Mouse (Mus musculus) forebrain, postnatal 0 days (tissue): ENCODE measurements around the gene Eif4h. TPM values are rescaled to one million over a fixed set of nuclear protein-coding genes. Genes with fewer than 3 reads are reported as not detected.

Experiments
- ATAC-seq: fragments of 200-750 bp; cut with Nextera tagmentation; 2 replicates; pipeline ENCODE4 v1.8.0; 2017; ENCODE audit warnings: mild to moderate bottlenecking, moderate library complexity
- DNase-seq: peaks from one replicate; pipeline ENCODE4 v3.0.0-alpha.2; 2015
- H3K27ac ChIP-seq: fragments of 300-500 bp; sonication (generic); 2 replicates; pipeline ENCODE4 v1.5.1; 2014; ENCODE audit warnings: low read depth, mild to moderate bottlenecking, antibody characterized with exemption, low read length, moderate library complexity, mixed read lengths
- H3K27me3 ChIP-seq: fragments of 300-500 bp; sonication (generic); 2 replicates; pipeline ENCODE4 v1.6.1; 2014; ENCODE audit warnings: mild to moderate bottlenecking, low read length, mixed read lengths; ENCODE audit not compliant: insufficient read depth
- H3K36me3 ChIP-seq: fragments of 300-500 bp; sonication (generic); 2 replicates; pipeline ENCODE4 v1.6.1; 2014; ENCODE audit warnings: mild to moderate bottlenecking, moderate library complexity; ENCODE audit not compliant: insufficient read depth
- H3K4me1 ChIP-seq: fragments of 300-500 bp; sonication (generic); 2 replicates; pipeline ENCODE4 v1.6.1; 2014; ENCODE audit warnings: antibody characterized with exemption; ENCODE audit not compliant: insufficient read depth
- H3K4me2 ChIP-seq: fragments of 300-500 bp; sonication (generic); 2 replicates; pipeline ENCODE4 v1.6.1; 2014; ENCODE audit warnings: low read depth, mild to moderate bottlenecking, moderate library complexity
- H3K4me3 ChIP-seq: fragments of 300-500 bp; sonication (generic); 2 replicates; pipeline ENCODE4 v1.5.1; 2014; ENCODE audit warnings: low read depth, low read length, mixed read lengths
- H3K9ac ChIP-seq: fragments of 300-500 bp; sonication (generic); 2 replicates; pipeline ENCODE4 v1.6.1; 2014; ENCODE audit warnings: mild to moderate bottlenecking
- H3K9me3 ChIP-seq: fragments of 300-500 bp; sonication (generic); 2 replicates; pipeline ENCODE4 v1.6.1; 2016; ENCODE audit warnings: low read length
- CTCF ChIP-seq: sonication (generic); IDR thresholded peaks from 2 replicates; pipeline ENCODE4 v1.5.1; 2016; ENCODE audit warnings: antibody characterized with exemption, control low read depth, low read depth
- WGBS: fragments of 180-500 bp; shearing (Covaris S2); extraction: QIAGEN DNeasy Blood & Tissue Kit; methylation state at CpG from one replicate; pipeline ENCODE4 v1.1.7; 2014; 5-methylcytosine and 5-hydroxymethylcytosine counted together
- polyA plus RNA-seq: library from polyadenylated mRNA; unstranded; fragments of >200 nt; fragmentation: Nextera tagmentation; extraction: Ambion mirVana; gene quantifications from 2 replicates; pipeline ENCODE4 v1.2.1, GENCODE M21; 2015
- total RNA-seq: library from RNA; depleted of rRNA; stranded (reverse); fragments of >200 nt; gene quantifications from 2 replicates; pipeline ENCODE4 v1.2.3, GENCODE M21; 2014

Gene Eif4h
- total and polyA plus RNA-seq, 2 experiments from 2014 or later: 343 to 525 TPM

- no peak for TF ChIP-seq CTCF
- Histone ChIP-seq H3K9me3 (no peaks in the 10 kb centered on the region), H3K4me3 (no peak overlapping the region), H3K36me3 (peaks cover 36% of the 10 kb centered on the region), H3K27ac (no peak overlapping the region), H3K4me2 (no peak overlapping the region), H3K27me3 (no peaks in the 10 kb centered on the region), H3K9ac (no peak overlapping the region), H3K4me1 (0 out of 2 replicates have a peak, but pooled peaks cover 10% of the 10 kb centered on the region)
- no peak for ATAC-seq
- DNase-seq: no peak
- WGBS: 87% methylated on average over 6 of the region's 6 CpGs
These were observed 33.3 kb upstream of the Eif4h start for GRCm38 (mm10) chr5:134672611-134673010.

DNA sequence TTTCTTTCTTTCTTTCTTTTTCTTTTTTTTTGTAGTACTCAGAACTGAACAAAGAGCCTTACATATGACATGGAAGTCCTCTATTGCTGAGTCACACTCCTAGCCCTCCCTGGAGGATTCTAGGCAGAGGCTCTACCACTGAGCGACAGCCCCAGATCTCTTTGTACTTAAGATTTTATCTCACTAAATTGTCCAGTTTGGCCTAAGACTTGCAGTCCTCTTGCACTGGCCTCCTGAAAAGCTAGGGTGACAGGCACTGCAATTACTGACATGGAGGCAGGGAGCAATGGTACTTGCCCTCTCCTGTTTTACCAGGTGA lies 32.9 kb upstream of the Eif4h start:
- WGBS: 88% methylated on average over 1 of the region's 1 CpGs
- Histone ChIP-seq H3K27me3 (no peaks in the 10 kb centered on the region), H3K27ac (no peak overlapping the region), H3K4me3 (no peak overlapping the region), H3K36me3 (peaks cover 40% of the 10 kb centered on the region), H3K9me3 (no peaks in the 10 kb centered on the region), H3K4me2 (no peak overlapping the region), H3K4me1 (0 out of 2 replicates have a peak, but pooled peaks cover 10% of the 10 kb centered on the region), H3K9ac (no peak overlapping the region)
- TF ChIP-seq CTCF: no peak
- ATAC-seq: no peak
- no peak for DNase-seq

GRCm38 (mm10) chr5:134671335-134672197 lies 32.3 kb upstream of the Eif4h start:
- Histone ChIP-seq H3K27ac (no peak overlapping the region), H3K9ac (no peak overlapping the region), H3K27me3 (no peaks in the 10 kb centered on the region), H3K4me3 (no peak overlapping the region), H3K36me3 (peaks cover 45% of the 10 kb centered on the region), H3K4me2 (no peak overlapping the region), H3K4me1 (0 out of 2 replicates have a peak, but pooled peaks cover 8% of the 10 kb centered on the region), H3K9me3 (no peaks in the 10 kb centered on the region)
- DNase-seq (no peak), ATAC-seq (peak; percentile 39)
- 58% methylated on average over 17 of the region's 17 CpGs for WGBS
- no peak for TF ChIP-seq CTCF

DNA sequence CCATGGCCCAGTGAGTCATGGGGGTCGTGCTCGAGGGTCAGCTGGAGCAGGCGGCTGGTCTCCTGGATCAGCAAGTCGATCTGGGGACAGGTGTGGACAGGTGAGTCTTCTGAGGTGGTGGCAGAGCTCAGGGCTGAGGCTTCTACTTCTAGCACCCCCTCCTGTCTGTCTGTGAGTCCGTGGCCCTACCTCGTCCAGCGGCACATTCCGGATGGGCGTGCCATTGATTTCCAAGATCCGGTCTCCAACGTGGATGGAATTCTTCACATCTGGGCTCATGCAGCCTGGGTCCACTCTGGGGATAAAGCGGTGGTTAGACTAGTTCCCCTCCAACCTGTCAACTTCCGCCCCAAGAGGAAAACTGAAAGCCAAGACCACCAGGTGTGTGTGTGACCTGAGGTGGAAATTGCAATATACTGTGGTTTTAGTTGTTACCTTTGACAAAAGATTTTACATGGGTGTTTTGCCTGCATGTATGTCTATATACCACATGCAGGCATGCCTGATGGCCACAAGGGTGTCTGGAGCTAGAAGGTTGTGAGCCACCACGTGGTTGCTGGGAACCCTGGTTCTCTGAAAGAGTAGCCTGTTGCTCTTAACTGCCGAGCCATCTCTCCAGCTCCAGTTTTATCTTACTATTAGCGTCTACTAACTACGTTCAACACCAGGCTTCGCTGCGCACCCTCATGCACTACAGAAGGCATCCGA lies 29.9 kb upstream of the Eif4h start:
- H3K9me3 ChIP-seq: no peaks in the 10 kb centered on the region
- ATAC-seq: no peak
- H3K4me1 ChIP-seq: no peaks in the 10 kb centered on the region
- H3K4me2 ChIP-seq: no peak overlapping the region
- no peaks in the 10 kb centered on the region for H3K27me3 ChIP-seq
- TF ChIP-seq CTCF: peak; percentile 20; the same call in 1 of the 2 replicates
- 83% methylated on average over 20 of the region's 20 CpGs for WGBS
- H3K27ac ChIP-seq: no peak overlapping the region
- H3K9ac ChIP-seq: no peak overlapping the region
- peaks cover 66% of the 10 kb centered on the region for H3K36me3 ChIP-seq
- no peak for DNase-seq
- H3K4me3 ChIP-seq: no peak overlapping the region

DNA sequence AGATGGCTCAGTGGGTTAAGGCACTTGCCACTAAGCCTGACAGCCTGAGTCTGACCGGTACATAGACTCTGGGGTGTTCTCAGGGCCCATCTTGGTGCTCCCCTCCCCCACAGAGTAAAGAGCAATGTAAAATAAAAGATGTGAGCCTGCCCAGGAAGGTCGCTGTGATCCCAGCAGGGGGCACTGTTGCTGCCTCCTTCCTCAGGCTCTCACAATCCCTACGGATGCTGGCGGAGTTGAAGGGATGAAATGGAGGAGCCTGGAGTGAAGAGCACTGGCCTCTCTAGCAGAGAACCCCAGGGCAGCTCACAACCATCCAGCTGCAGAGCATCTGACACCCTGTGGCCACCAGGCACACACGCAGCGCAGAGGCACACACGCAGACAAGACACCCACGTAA lies 29.2 kb upstream of the Eif4h start:
- H3K36me3 ChIP-seq: peaks cover 73% of the 10 kb centered on the region
- no peak overlapping the region for H3K4me2 ChIP-seq
- H3K9me3 ChIP-seq: no peaks in the 10 kb centered on the region
- no peak overlapping the region for H3K4me3 ChIP-seq
- ATAC-seq: peak; percentile 63
- H3K4me1 ChIP-seq: no peaks in the 10 kb centered on the region
- DNase-seq: peak; percentile 58
- no peaks in the 10 kb centered on the region for H3K27me3 ChIP-seq
- no peak overlapping the region for H3K27ac ChIP-seq
- peak; percentile 67 for TF ChIP-seq CTCF
- WGBS: 35% methylated on average over 8 of the region's 8 CpGs
- no peak overlapping the region for H3K9ac ChIP-seq

GRCm38 (mm10) chr5:134656708-134657107 lies 17.4 kb upstream of the Eif4h start:
- Histone ChIP-seq H3K27ac (no peak overlapping the region), H3K36me3 (peaks cover 52% of the 10 kb centered on the region)
- 70% methylated on average over 4 of the region's 4 CpGs for WGBS

DNA sequence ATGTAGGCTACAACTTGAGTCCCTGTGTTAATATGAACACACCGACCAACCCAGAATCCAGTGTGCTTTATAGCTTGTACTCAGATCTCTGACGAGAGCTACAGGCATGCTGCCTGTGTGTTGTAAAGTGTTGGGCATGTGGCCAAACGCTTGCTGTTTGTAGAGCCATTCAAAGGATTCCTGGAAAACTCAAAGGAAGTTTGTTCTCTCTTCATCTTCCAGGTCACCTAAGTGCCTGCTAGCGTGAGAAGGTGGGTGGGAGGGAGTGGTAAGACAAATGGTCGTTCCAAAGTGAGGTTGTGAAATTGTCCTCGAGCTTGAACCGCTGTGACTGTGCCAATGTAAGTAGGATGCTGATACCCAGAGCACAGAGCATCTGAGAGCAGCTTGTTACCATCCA lies 12.7 kb upstream of the Eif4h start:
- no peak for TF ChIP-seq CTCF
- H3K36me3 ChIP-seq: peaks cover 7% of the 10 kb centered on the region
- H3K27me3 ChIP-seq: no peaks in the 10 kb centered on the region
- no peaks in the 10 kb centered on the region for H3K9me3 ChIP-seq
- no peak overlapping the region for H3K4me2 ChIP-seq
- no peaks in the 10 kb centered on the region for H3K4me1 ChIP-seq
- DNase-seq: peak; percentile 53
- H3K9ac ChIP-seq: no peak overlapping the region
- H3K27ac ChIP-seq: no peak overlapping the region
- no peak overlapping the region for H3K4me3 ChIP-seq
- WGBS: 29% methylated on average over 7 of the region's 7 CpGs
- ATAC-seq: no peak

More at GRCm38 (mm10) chr5:134656708-134657107, 17.4 kb upstream of the Eif4h start:
- Histone ChIP-seq H3K4me3 (no peak overlapping the region), H3K27me3 (no peaks in the 10 kb centered on the region), H3K4me2 (no peak overlapping the region), H3K9me3 (no peaks in the 10 kb centered on the region), H3K9ac (no peak overlapping the region), H3K4me1 (no peaks in the 10 kb centered on the region)
- no peak for TF ChIP-seq CTCF
- ATAC-seq (no peak), DNase-seq (no peak)
